Comparison of ENCODE assay signal across 8 mouse cellular contexts in genomic region chr13:21933626-21934548, GRCm38 (mm10). TPM values are rescaled to one million over a fixed set of nuclear protein-coding genes. Genes with fewer than 3 reads are reported as not detected.
DNase-seq lines count a peak whose midpoint lies in the region; ATAC-seq and TF ChIP-seq lines count a peak whose summit lies in the region.

No protein-coding gene starts in this region.

- 3% methylated on average over 28 of the region's 28 CpGs for WGBS in forebrain, embryonic 10.5 days
- 7% methylated on average over 28 of the region's 28 CpGs for WGBS in forebrain, embryonic 14.5 days
- 87% methylated on average over 28 of the region's 28 CpGs for WGBS in thymus, adult 2 months
- 24% methylated on average over 28 of the region's 28 CpGs for WGBS in intestine, embryonic 14.5 days
- WGBS in midbrain, embryonic 14.5 days: 8% methylated on average over 28 of the region's 28 CpGs

- no peaks in the 10 kb centered on the region for H3K27me3 ChIP-seq in forebrain, embryonic 10.5 days (ENCODE audit: poor library complexity, severe bottlenecking)
- no peaks in the 10 kb centered on the region for H3K27me3 ChIP-seq in forebrain, embryonic 14.5 days (replicated peaks; ENCODE audit: control insufficient read depth, insufficient read depth, low read length)
- H3K27me3 ChIP-seq in thymus, adult 2 months (ENCODE audit: control insufficient read depth, insufficient read depth, low read length): no peaks in the 10 kb centered on the region
- H3K27me3 ChIP-seq in intestine, embryonic 14.5 days (replicated peaks; ENCODE audit: control insufficient read depth, insufficient read depth, low read length): no peaks in the 10 kb centered on the region
- H3K27me3 ChIP-seq in midbrain, embryonic 14.5 days (ENCODE audit: control insufficient read depth, insufficient read depth, low read length): peaks cover 14% of the 10 kb centered on the region; the same call in 1 of the 2 replicates

- peak overlapping the region; percentile 53 for H3K4me3 ChIP-seq in forebrain, embryonic 10.5 days
- H3K4me3 ChIP-seq in forebrain, embryonic 14.5 days (ENCODE audit: low read depth, low read length): no peak overlapping the region
- no peak overlapping the region for H3K4me3 ChIP-seq in thymus, adult 2 months (ENCODE audit: control insufficient read depth, insufficient read depth, low read length)
- 0 out of 2 replicates have a peak overlapping the region, but pooled peaks have one; percentile 1 for H3K4me3 ChIP-seq in intestine, embryonic 14.5 days (ENCODE audit: low read depth, low read length)
- H3K4me3 ChIP-seq in midbrain, embryonic 14.5 days (replicated peaks; ENCODE audit: low read depth, low read length): no peak overlapping the region

- H3K27ac ChIP-seq in forebrain, embryonic 10.5 days: peak overlapping the region; percentile 69; the same call in 1 of the 2 replicates
- no peak overlapping the region for H3K27ac ChIP-seq in forebrain, embryonic 14.5 days (ENCODE audit: low read depth, low read length)
- no peak overlapping the region for H3K27ac ChIP-seq in thymus, adult 2 months (ENCODE audit: control insufficient read depth, insufficient read depth, low read length)
- H3K27ac ChIP-seq in intestine, embryonic 14.5 days (ENCODE audit: low read depth): no peak overlapping the region
- no peak overlapping the region for H3K27ac ChIP-seq in midbrain, embryonic 14.5 days (replicated peaks; ENCODE audit: low read depth, low read length)

- TF ChIP-seq CTCF in thymus, adult 2 months (IDR thresholded peaks at IDR 0.05; ENCODE audit: borderline replicate concordance, control insufficient read depth, extremely low read depth, insufficient read depth, low read length, poor library complexity): no peak

- no peaks in the 10 kb centered on the region for H3K9me3 ChIP-seq in forebrain, embryonic 10.5 days
- H3K9me3 ChIP-seq in forebrain, embryonic 14.5 days (replicated peaks; ENCODE audit: control insufficient read depth, low read length): no peaks in the 10 kb centered on the region
- no peaks in the 10 kb centered on the region for H3K9me3 ChIP-seq in intestine, embryonic 14.5 days (ENCODE audit: control insufficient read depth, low read length)
- H3K9me3 ChIP-seq in midbrain, embryonic 14.5 days (ENCODE audit: control insufficient read depth, low read length): no peaks in the 10 kb centered on the region

- ATAC-seq in forebrain, embryonic 14.5 days: no peak
- 0 out of 2 replicates have a peak, but pooled peaks have one; percentile 24 for ATAC-seq in intestine, embryonic 14.5 days (replicated peaks; ENCODE audit: low FRiP score, low TSS enrichment, low read depth)
- ATAC-seq in midbrain, embryonic 14.5 days (ENCODE audit: low FRiP score, low TSS enrichment): no peak

- no peak for DNase-seq in forebrain, embryonic 10.5 days (ENCODE audit: extremely low spot score, low spot score)
- no peak for DNase-seq in forebrain, embryonic 14.5 days (ENCODE audit: low spot score)
- DNase-seq in thymus, postnatal 4 days: peak; percentile 34
- no peak for DNase-seq in thymus, adult 2 months
- DNase-seq in intestine, embryonic 14.5 days (ENCODE audit: low spot score): peak; percentile 58
- DNase-seq in midbrain, embryonic 14.5 days: no peak
- no peak for DNase-seq in urinary bladder, postnatal 25 days (ENCODE audit: low spot score)
- no peak for DNase-seq in layer of hippocampus, adult 11-12 months (ENCODE audit: low spot score)

- peaks cover 40% of the 10 kb centered on the region for H3K4me1 ChIP-seq in forebrain, embryonic 10.5 days
- no peaks in the 10 kb centered on the region for H3K4me1 ChIP-seq in forebrain, embryonic 14.5 days (ENCODE audit: control insufficient read depth, insufficient read depth, low read length)
- H3K4me1 ChIP-seq in thymus, adult 2 months (replicated peaks; ENCODE audit: control insufficient read depth, insufficient read depth, low read length): 0 out of 2 replicates have a peak, but pooled peaks cover 3% of the 10 kb centered on the region
- H3K4me1 ChIP-seq in intestine, embryonic 14.5 days (replicated peaks; ENCODE audit: control insufficient read depth, insufficient read depth, low read length): 0 out of 2 replicates have a peak, but pooled peaks cover 4% of the 10 kb centered on the region
- H3K4me1 ChIP-seq in midbrain, embryonic 14.5 days (ENCODE audit: control insufficient read depth, insufficient read depth, low read length): no peaks in the 10 kb centered on the region

- no peak overlapping the region for H3K4me2 ChIP-seq in forebrain, embryonic 14.5 days (ENCODE audit: low read length)
- H3K4me2 ChIP-seq in intestine, embryonic 14.5 days (ENCODE audit: low read length): peak overlapping the region; percentile 29
- peak overlapping the region; percentile 23; the same call in 1 of the 2 replicates for H3K4me2 ChIP-seq in midbrain, embryonic 14.5 days (ENCODE audit: low read length)

- H3K9ac ChIP-seq in forebrain, embryonic 14.5 days (ENCODE audit: low read length): no peak overlapping the region
- no peak overlapping the region for H3K9ac ChIP-seq in intestine, embryonic 14.5 days (ENCODE audit: low read length)
- no peak overlapping the region for H3K9ac ChIP-seq in midbrain, embryonic 14.5 days (replicated peaks; ENCODE audit: low read length)

- TF ChIP-seq POLR2A in thymus, adult 2 months (IDR thresholded peaks at IDR 0.05; ENCODE audit: control insufficient read depth, extremely low read depth, insufficient read depth, low read length, poor library complexity): no peak

- H3K36me3 ChIP-seq in forebrain, embryonic 10.5 days (replicated peaks): no peaks in the 10 kb centered on the region
- H3K36me3 ChIP-seq in forebrain, embryonic 14.5 days (ENCODE audit: control insufficient read depth, insufficient read depth, low read length): no peaks in the 10 kb centered on the region
- no peaks in the 10 kb centered on the region for H3K36me3 ChIP-seq in thymus, adult 2 months (ENCODE audit: control insufficient read depth, insufficient read depth, low read length)
- no peaks in the 10 kb centered on the region for H3K36me3 ChIP-seq in intestine, embryonic 14.5 days (ENCODE audit: control insufficient read depth, insufficient read depth, low read length)
- H3K36me3 ChIP-seq in midbrain, embryonic 14.5 days (ENCODE audit: control insufficient read depth, insufficient read depth, low read length): no peaks in the 10 kb centered on the region

RNA-seq across cellular contexts. Expression of gene Zfp184, which starts 11.0 kb away (rescaled TPM):
- polyA plus RNA-seq in forebrain, embryonic 10.5 days (2016; fragmentation: Nextera tagmentation; extraction: Ambion mirVana): 24.3 and 26.8 TPM in 2 replicates
- 28.3 and 34.9 TPM in 2 replicates for polyA plus RNA-seq in forebrain, embryonic 14.5 days (2014; fragmentation: Nextera tagmentation; extraction: Ambion mirVana)
- 1.1 and 1.6 TPM in 2 replicates for polyA plus RNA-seq in thymus, adult 2 months (2012; rRNA removed)
- polyA plus RNA-seq in intestine, embryonic 14.5 days (2014; fragmentation: Nextera tagmentation; extraction: Ambion mirVana): 9.8 and 13.8 TPM in 2 replicates
- polyA plus RNA-seq in midbrain, embryonic 14.5 days (2014; fragmentation: Nextera tagmentation; extraction: Ambion mirVana): 16.8 and 18.2 TPM in 2 replicates

RNA-seq across cellular contexts. Expression of gene Pom121l2, which starts 47.1 kb away (rescaled TPM):
- 0.09 TPM in 1 of 2 replicates, not detected in the other for polyA plus RNA-seq in forebrain, embryonic 10.5 days (2016; fragmentation: Nextera tagmentation; extraction: Ambion mirVana)
- polyA plus RNA-seq in forebrain, embryonic 14.5 days (2014; fragmentation: Nextera tagmentation; extraction: Ambion mirVana): 0.14 TPM in 1 of 2 replicates, not detected in the other
- polyA plus RNA-seq in thymus, adult 2 months (2012; rRNA removed): 0.08 and 0.23 TPM in 2 replicates
- not detected in 2 replicates for polyA plus RNA-seq in intestine, embryonic 14.5 days (2014; fragmentation: Nextera tagmentation; extraction: Ambion mirVana)
- polyA plus RNA-seq in midbrain, embryonic 14.5 days (2014; fragmentation: Nextera tagmentation; extraction: Ambion mirVana): not detected in 2 replicates

Comparison
In these comparisons a context has a peak if more than half of its experiments do, and no peak if none do; other contexts are left out.
1. DNase-seq: peak in thymus, postnatal 4 days (single experiment) and intestine, embryonic 14.5 days (single experiment); none in forebrain, embryonic 10.5 days (single experiment), forebrain, embryonic 14.5 days (single experiment), thymus, adult 2 months (single experiment), midbrain, embryonic 14.5 days (single experiment), urinary bladder, postnatal 25 days (single experiment) and layer of hippocampus, adult 11-12 months (single experiment).
2. H3K4me3 ChIP-seq: peak in forebrain, embryonic 10.5 days (single experiment) and intestine, embryonic 14.5 days (single experiment); none in forebrain, embryonic 14.5 days (single experiment), thymus, adult 2 months (single experiment) and midbrain, embryonic 14.5 days (single experiment).